Mouse (Mus musculus) liver, postnatal 0 days (tissue): ENCODE measurements around the gene Agps. TPM values are rescaled to one million over a fixed set of nuclear protein-coding genes. Genes with fewer than 3 reads are reported as not detected.
A peak's percentile ranks its signal among the peaks of the same experiment; 100 is the strongest.

Source experiments
- ATAC-seq: fragments of 200-750 bp; cut with Nextera tagmentation; 2 replicates; pipeline ENCODE4 v1.8.0; 2017; ENCODE audit warnings: mild to moderate bottlenecking, moderate library complexity
- DNase-seq: peaks from one replicate; pipeline ENCODE4 v3.0.0-alpha.2; 2016
- H3K27ac ChIP-seq: fragments of 300-500 bp; sonication (generic); 2 replicates; pipeline ENCODE4 v1.5.1; 2014; ENCODE audit warnings: antibody characterized with exemption, moderate library complexity, mild to moderate bottlenecking, low read depth
- H3K27me3 ChIP-seq: fragments of 300-500 bp; sonication (generic); 2 replicates; pipeline ENCODE4 v1.6.1; 2014; ENCODE audit warnings: low read length, control low read depth, mixed read lengths; ENCODE audit not compliant: insufficient read depth
- H3K36me3 ChIP-seq: fragments of 300-500 bp; sonication (generic); replicated peaks from 2 replicates; pipeline ENCODE4 v1.6.1; 2014; ENCODE audit warnings: mild to moderate bottlenecking, control low read depth, low read length, moderate library complexity, mixed read lengths; ENCODE audit not compliant: insufficient read depth
- H3K4me1 ChIP-seq: fragments of 300-500 bp; sonication (generic); 2 replicates; pipeline ENCODE4 v1.6.1; 2014; ENCODE audit warnings: antibody characterized with exemption, mild to moderate bottlenecking, control low read depth; ENCODE audit not compliant: insufficient read depth
- H3K4me2 ChIP-seq: fragments of 300-500 bp; sonication (generic); 2 replicates; pipeline ENCODE4 v1.6.1; 2014; ENCODE audit warnings: low read depth, mild to moderate bottlenecking, low read length, moderate library complexity, mixed read lengths
- H3K4me3 ChIP-seq: fragments of 300-500 bp; sonication (generic); 2 replicates; pipeline ENCODE4 v1.5.1; 2014; ENCODE audit warnings: low read depth, low read length
- H3K9ac ChIP-seq: fragments of 300-500 bp; sonication (generic); replicated peaks from 2 replicates; pipeline ENCODE4 v1.6.1; 2014; ENCODE audit warnings: mild to moderate bottlenecking, moderate library complexity
- H3K9me3 ChIP-seq: fragments of 300-500 bp; sonication (generic); 2 replicates; pipeline ENCODE4 v1.6.1; 2016; ENCODE audit warnings: mild to moderate bottlenecking, control low read depth, low read length, mixed read lengths
- CTCF ChIP-seq: sonication (generic); IDR thresholded peaks from 2 replicates; pipeline ENCODE4 v1.5.1; 2016; ENCODE audit warnings: antibody characterized with exemption, low read depth
- EP300 ChIP-seq: IDR thresholded peaks from 2 replicates; pipeline ENCODE4 v1.6.1; 2016; ENCODE audit warnings: antibody characterized with exemption, low read depth, mild to moderate bottlenecking
- WGBS: fragments of 180-500 bp; shearing (Covaris S2); extraction: QIAGEN DNeasy Blood & Tissue Kit; methylation state at CpG from one replicate; pipeline ENCODE4 v1.1.7; 2014; ENCODE audit not compliant: insufficient replicate concordance; 5-methylcytosine and 5-hydroxymethylcytosine counted together
- polyA plus RNA-seq: library from polyadenylated mRNA; unstranded; fragments of >200 nt; fragmentation: Nextera tagmentation; extraction: Ambion mirVana; gene quantifications from 2 replicates; pipeline ENCODE4 v1.2.1, GENCODE M21; 2015

Gene Agps
- polyA plus RNA-seq = 5.1 and 5.7 TPM in 2 replicates

DNA sequence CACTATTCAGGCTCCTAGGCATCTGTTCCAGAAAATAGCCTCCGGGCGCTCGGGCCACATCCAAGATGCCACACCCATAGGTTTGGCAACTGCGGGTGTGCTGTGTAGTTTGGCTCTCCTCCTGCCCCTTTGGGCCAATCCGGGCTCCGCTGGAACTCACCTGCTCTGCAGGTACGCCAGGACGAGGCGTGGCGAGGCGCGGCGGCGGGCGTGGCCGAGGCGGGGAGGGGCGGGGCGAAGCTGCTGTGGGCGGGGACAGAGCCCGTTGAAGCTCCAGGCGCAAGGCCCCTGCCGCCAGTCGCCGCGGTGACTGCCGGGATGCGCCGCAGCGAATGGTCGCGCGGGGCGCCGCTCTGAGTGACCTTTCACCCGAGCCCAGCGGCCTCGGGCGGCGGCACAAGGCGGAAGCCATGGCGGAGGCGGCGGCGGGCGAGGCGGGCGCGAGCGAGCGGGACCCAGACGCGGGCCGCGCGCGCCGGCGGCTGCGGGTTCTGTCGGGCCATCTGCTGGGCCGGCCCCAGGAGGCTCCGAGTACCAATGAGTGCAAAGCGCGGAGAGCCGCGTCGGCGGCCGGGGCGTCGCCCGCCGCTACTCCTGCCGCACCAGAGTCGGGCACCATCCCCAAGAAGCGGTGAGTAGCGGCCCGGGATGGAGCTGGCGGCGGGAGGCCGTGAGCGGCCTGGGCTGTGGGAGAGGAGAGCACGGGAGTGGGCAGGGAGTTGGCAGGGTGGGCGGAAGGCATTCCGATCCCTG, at the start of gene Agps:
Gene Agps (plus strand): TSS at position 297 of the 753 bp plus-strand sequence.
- H3K4me2 ChIP-seq = peak within 1 kb of the TSS; percentile 90
- no peaks in the 10 kb centered on the region for H3K27me3 ChIP-seq
- no peaks in the 10 kb centered on the region for H3K36me3 ChIP-seq
- peak within 1 kb of the TSS; percentile 91 for H3K9ac ChIP-seq
- DNase-seq (peak; percentile 94), ATAC-seq (peak; percentile 96)
- WGBS = under 1% methylated on average over 74 of the region's 86 CpGs
- peak within 1 kb of the TSS; percentile 94 for H3K27ac ChIP-seq
- peak within 1 kb of the TSS; percentile 93 for H3K4me3 ChIP-seq
- TF ChIP-seq CTCF = 0 out of 2 replicates have a peak, but pooled peaks have one; percentile 1
- TF ChIP-seq EP300 = no peak
- H3K9me3 ChIP-seq = no peaks in the 10 kb centered on the region
- peaks cover 15% of the 10 kb centered on the region for H3K4me1 ChIP-seq

DNA sequence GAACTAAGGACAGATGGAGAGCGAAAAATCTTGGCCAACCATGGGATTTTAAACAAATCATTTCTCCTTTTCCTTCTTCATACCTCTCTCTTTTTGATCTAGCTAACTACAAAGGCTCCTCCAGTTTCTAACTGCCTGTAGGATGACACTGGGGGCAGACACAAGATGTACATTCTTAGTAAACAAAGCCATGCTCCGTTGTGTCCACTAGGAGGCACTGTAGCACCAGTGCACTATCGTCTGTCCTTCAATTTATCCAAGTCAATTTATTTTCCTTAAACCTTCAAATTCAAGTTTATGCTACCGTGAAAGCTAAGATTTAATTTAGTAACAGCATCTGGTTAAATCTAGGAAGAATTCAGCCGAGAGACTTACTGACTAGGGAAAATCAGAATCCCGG, 45.9 kb upstream of the Agps start:
- TF ChIP-seq CTCF = peak; percentile 97
- TF ChIP-seq EP300 = no peak
- Histone ChIP-seq H3K4me2 (no peak overlapping the region), H3K36me3 (no peaks in the 10 kb centered on the region), H3K9me3 (no peaks in the 10 kb centered on the region), H3K4me1 (peaks cover 2% of the 10 kb centered on the region; the same call in 1 of the 2 replicates), H3K4me3 (no peak overlapping the region), H3K27ac (no peak overlapping the region), H3K9ac (no peak overlapping the region), H3K27me3 (no peaks in the 10 kb centered on the region)
- 21% methylated on average over 6 of the region's 6 CpGs for WGBS
- ATAC-seq (no peak), DNase-seq (peak; percentile 59)

DNA sequence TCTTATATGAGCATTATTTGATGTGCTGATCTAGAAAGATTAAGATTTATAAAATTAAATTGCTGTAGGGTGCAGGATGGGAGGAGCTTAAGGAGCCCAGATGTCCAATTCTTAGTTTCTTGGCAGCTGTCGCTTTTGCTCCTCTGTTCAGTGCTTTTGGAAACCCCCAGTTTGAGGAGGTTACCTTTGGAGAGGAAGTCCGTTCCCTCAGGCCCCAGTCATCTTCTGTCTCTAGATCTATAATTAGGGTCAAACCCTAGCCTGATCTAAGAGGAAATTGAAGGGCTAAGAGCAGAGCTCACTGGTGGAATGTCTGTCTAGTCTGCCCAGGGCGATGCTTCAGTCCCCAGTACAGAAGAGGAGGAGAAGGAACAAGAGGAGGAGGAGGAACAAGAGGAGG, 43.5 kb upstream of the Agps start:
- no peak for TF ChIP-seq EP300
- TF ChIP-seq CTCF = no peak
- no peak overlapping the region for H3K9ac ChIP-seq
- H3K27ac ChIP-seq = no peak overlapping the region
- H3K27me3 ChIP-seq = no peaks in the 10 kb centered on the region
- DNase-seq = no peak
- H3K4me2 ChIP-seq = no peak overlapping the region
- H3K9me3 ChIP-seq = no peaks in the 10 kb centered on the region
- no peak overlapping the region for H3K4me3 ChIP-seq
- 32% methylated on average over 3 of the region's 3 CpGs for WGBS
- no peaks in the 10 kb centered on the region for H3K36me3 ChIP-seq
- H3K4me1 ChIP-seq = 0 out of 2 replicates have a peak, but pooled peaks cover 3% of the 10 kb centered on the region
- ATAC-seq = no peak

DNA sequence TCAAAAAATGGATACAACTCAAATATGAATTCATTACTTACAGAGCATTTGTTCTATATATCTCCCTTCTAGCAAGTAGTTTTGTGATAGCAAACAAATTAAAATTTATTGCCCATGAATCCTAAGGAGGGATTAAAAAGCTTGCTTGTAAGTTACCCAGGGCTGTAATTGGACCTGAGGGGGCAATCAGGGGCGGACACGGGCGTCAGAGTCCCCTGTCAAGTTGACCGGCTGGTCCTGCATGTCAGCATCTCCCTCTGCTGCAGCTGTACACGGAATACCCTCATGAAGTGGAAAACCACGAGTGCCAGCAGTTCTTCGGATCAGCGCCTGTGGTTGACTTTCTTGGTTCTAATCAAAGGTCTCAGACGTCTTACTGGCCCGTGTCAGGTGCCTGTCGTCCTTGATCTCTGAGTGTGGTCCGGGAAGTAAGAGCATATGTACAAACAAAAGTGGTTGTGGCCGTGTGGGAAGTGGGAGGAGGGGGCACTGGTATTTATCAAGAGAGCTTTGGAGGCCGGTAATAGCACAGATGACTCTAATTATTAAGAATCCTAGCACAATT, 41.9 kb upstream of the Agps start:
- no peaks in the 10 kb centered on the region for H3K36me3 ChIP-seq
- WGBS = 52% methylated on average over 14 of the region's 14 CpGs
- no peak overlapping the region for H3K27ac ChIP-seq
- H3K27me3 ChIP-seq = no peaks in the 10 kb centered on the region
- H3K9me3 ChIP-seq = no peaks in the 10 kb centered on the region
- 0 out of 2 replicates have a peak, but pooled peaks cover 3% of the 10 kb centered on the region for H3K4me1 ChIP-seq
- no peak overlapping the region for H3K4me3 ChIP-seq
- H3K4me2 ChIP-seq = no peak overlapping the region
- no peak for TF ChIP-seq CTCF
- no peak for TF ChIP-seq EP300
- no peak overlapping the region for H3K9ac ChIP-seq
- DNase-seq (no peak), ATAC-seq (no peak)

DNA sequence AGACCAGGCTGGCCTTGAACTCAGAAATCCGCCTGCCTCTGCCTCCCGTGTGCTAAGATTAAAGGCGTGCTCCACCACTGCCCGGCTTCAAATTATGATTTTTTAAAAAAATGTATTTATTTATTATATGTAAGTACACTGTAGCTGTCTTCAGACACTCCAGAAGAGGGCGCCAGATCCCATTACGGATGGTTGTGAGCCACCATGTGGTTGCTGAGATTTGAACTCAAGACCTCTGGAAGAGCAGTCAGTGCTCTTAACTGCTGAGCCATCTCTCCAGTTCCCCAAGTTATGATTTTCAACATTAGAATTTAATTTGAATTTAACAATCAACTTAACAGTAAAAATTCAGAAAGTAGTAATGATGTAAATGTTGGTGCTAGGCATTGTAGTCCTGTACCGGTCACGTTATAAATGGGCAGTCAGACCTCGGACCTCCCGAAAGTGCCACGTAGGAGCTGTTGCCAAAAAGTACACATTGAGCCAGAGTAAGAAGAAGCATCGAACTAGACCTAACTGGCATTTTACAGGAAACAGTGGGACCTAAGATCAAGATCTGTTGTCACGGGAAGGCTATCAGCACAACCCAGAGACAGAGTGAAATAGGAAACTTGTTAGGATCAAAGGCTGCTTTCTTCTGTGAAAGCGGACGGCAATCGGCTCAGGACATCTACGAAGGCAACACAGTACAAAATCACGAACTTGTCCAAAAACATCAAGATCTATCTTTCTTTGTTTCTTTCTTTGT, 40.2 kb upstream of the Agps start:
- Histone ChIP-seq H3K4me2 (peak overlapping the region; percentile 68), H3K27ac (peak overlapping the region; percentile 44; the same call in 1 of the 2 replicates), H3K36me3 (no peaks in the 10 kb centered on the region), H3K9me3 (no peaks in the 10 kb centered on the region), H3K4me3 (peak overlapping the region; percentile 32), H3K4me1 (0 out of 2 replicates have a peak, but pooled peaks cover 3% of the 10 kb centered on the region), H3K27me3 (no peaks in the 10 kb centered on the region), H3K9ac (0 out of 2 replicates have a peak overlapping the region, but pooled peaks have one; percentile 34)
- 39% methylated on average over 18 of the region's 18 CpGs for WGBS
- DNase-seq (no peak), ATAC-seq (peak; percentile 26)
- TF ChIP-seq CTCF = peak; percentile 50
- no peak for TF ChIP-seq EP300
